Mouse (Mus musculus) retina, adult 2 months (tissue): ENCODE results near the gene Ints1.
"Not testable (repeated sequence)": the region's sequence is repeated elsewhere in the genome, so short reads cannot be mapped to it uniquely, and the experiment has no call there.

ENCODE experiments used
- DNase-seq: peaks from one replicate; pipeline ENCODE4 v3.0.0-alpha.2; 2012; ENCODE audit warnings: low read depth, low spot score

Ints1 gene

GRCm38 (mm10) chr5:139756135-139756534 is 19.3 kb downstream of the Ints1 start:
- DNase-seq, result no peak

GRCm38 (mm10) chr5:139754753-139755152 is 20.7 kb downstream of the Ints1 start:
- no peak for DNase-seq

GRCm38 (mm10) chr5:139750535-139750934 is 24.9 kb downstream of the Ints1 start:
- peak; percentile 40 for DNase-seq

- DNase-seq, result no peak
Observed at GRCm38 (mm10) chr5:139749413-139750125, 25.9 kb downstream of the Ints1 start.

- DNase-seq, result no peak
Observed at GRCm38 (mm10) chr5:139745771-139746170, 29.7 kb downstream of the Ints1 start.

- not testable (repeated sequence) for DNase-seq
Observed at GRCm38 (mm10) chr5:139742640-139743039, 32.8 kb downstream of the Ints1 start.

- DNase-seq, result no peak
Observed at GRCm38 (mm10) chr5:139738592-139739315, 36.7 kb downstream of the Ints1 start.

- DNase-seq, result no peak
Observed at GRCm38 (mm10) chr5:139737841-139738591, 37.5 kb downstream of the Ints1 start.

GRCm38 (mm10) chr5:139736504-139736940 is 39.0 kb downstream of the Ints1 start:
- DNase-seq, result no peak

- peak; percentile 59 for DNase-seq
Observed at GRCm38 (mm10) chr5:139735677-139736503, 39.6 kb downstream of the Ints1 start, which contains the start of gene Micall2. Gene Micall2, minus strand, starts transcription at chr5:139736336.

- no peak for DNase-seq
Observed at GRCm38 (mm10) chr5:139734746-139735145, 40.7 kb downstream of the Ints1 start.

- DNase-seq, result no peak
Observed at GRCm38 (mm10) chr5:139734016-139734415, 41.5 kb downstream of the Ints1 start.

GRCm38 (mm10) chr5:139732634-139733107 is 42.8 kb downstream of the Ints1 start:
- DNase-seq, result no peak

GRCm38 (mm10) chr5:139730712-139731486 is 44.6 kb downstream of the Ints1 start:
- DNase-seq, result no peak

- no peak for DNase-seq
Observed at GRCm38 (mm10) chr5:139727261-139727660, 48.2 kb downstream of the Ints1 start.

- no peak for DNase-seq
Observed at GRCm38 (mm10) chr5:139726186-139726585, 49.3 kb downstream of the Ints1 start.

- no peak for DNase-seq
Observed at GRCm38 (mm10) chr5:139724336-139725116, 50.9 kb downstream of the Ints1 start.

- no peak for DNase-seq
Observed at GRCm38 (mm10) chr5:139723113-139723512, 52.4 kb downstream of the Ints1 start.

GRCm38 (mm10) chr5:139722709-139723108 is 52.8 kb downstream of the Ints1 start:
- no peak for DNase-seq

- no peak for DNase-seq
Observed at GRCm38 (mm10) chr5:139718949-139719348, 56.5 kb downstream of the Ints1 start.
